ENCODE assay signal across 11 mouse cellular contexts in the genomic region with DNA sequence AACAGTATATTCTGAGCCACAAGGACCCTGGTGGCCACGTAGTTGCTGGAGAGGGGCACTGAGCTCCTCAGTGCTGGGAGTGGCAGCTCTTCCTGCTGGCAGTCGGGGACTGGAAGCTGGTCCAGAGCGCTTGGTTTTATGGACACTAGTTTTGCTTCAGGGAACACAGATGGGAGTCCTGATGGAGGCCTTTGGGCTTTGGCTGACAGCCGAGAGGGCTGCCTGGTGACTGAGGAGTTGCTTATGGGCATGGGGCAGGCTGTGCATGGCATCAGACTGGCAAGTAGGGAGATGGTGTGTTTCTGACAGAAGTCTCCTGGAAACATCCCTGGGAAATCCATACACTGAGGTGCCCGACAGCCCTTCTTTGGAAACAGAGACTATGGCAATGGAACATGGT. TPM values are rescaled to one million over a fixed set of nuclear protein-coding genes. Genes with fewer than 3 reads are reported as not detected.
"Had no signal": no experiment of that assay in that cellular context is flagged by ENCODE, and none has a peak within 500 bp of the region (broad histone marks: within the 10 kb centered on the region; RNA-seq: fewer than 3 reads in every experiment).

No protein-coding gene starts in this region.

- DNase-seq: kidney, postnatal 25 days; liver; lung, adult 18-20 months; right cerebral cortex, postnatal 25 days; thymus, adult 18-20 months; thymus, postnatal 14 days had no signal

- H3K27ac ChIP-seq: left cerebral cortex, adult 2 months; limb, embryonic 12.5 days; liver, embryonic 14.5 days; midbrain, embryonic 12.5 days had no signal

- H3K27me3 ChIP-seq: midbrain, embryonic 12.5 days had no signal

- H3K4me3 ChIP-seq: left cerebral cortex, adult 2 months; limb, embryonic 12.5 days; midbrain, embryonic 12.5 days had no signal

- H3K36me3 ChIP-seq: limb, embryonic 12.5 days; midbrain, embryonic 12.5 days had no signal

- H3K4me1 ChIP-seq: limb, embryonic 12.5 days; midbrain, embryonic 12.5 days had no signal

RNA-seq across cellular contexts. Expression of gene Crmp1, which starts 51.4 kb away (rescaled TPM):
- total RNA-seq: megakaryocyte-erythroid progenitor cell, adult 5-6 weeks had no signal
